Mouse (Mus musculus) myocyte (in vitro differentiated cells): Measurements from ENCODE around the gene Slc36a1. TPM values are rescaled to one million over a fixed set of nuclear protein-coding genes. Genes with fewer than 3 reads are reported as not detected.

Experiments
- H3K27me3 ChIP-seq: one replicate; pipeline ENCODE4 v1.6.1; 2011; ENCODE audit not compliant: control insufficient read depth, insufficient read depth, insufficient read length
- H3K36me3 ChIP-seq: one replicate; pipeline ENCODE4 v1.6.1; 2011; ENCODE audit not compliant: control insufficient read depth, insufficient read depth
- H3K4me2 ChIP-seq: one replicate; pipeline ENCODE4 v1.6.1; 2011; ENCODE audit warnings: low read depth, control low read depth
- H3K4me3 ChIP-seq: one replicate; pipeline ENCODE4 v1.5.1; 2011; ENCODE audit warnings: mild to moderate bottlenecking, control low read depth, moderate library complexity
- H3K79me2 ChIP-seq: one replicate; pipeline ENCODE4 v1.6.1; 2011; ENCODE audit not compliant: control insufficient read depth, insufficient read depth
- H3ac ChIP-seq: one replicate; pipeline ENCODE4 v1.6.1; 2011; ENCODE audit not compliant: control insufficient read depth, insufficient read length
- CEBPB ChIP-seq: IDR thresholded peaks from 2 replicates; pipeline ENCODE4 v1.6.1; 2011; ENCODE audit warnings: mild to moderate bottlenecking, moderate library complexity; ENCODE audit not compliant: poor library complexity, insufficient read depth, severe bottlenecking
- E2F4 ChIP-seq: IDR thresholded peaks from one replicate; pipeline ENCODE4 v1.6.1; 2011; ENCODE audit warnings: mild to moderate bottlenecking, control low read depth, moderate library complexity; ENCODE audit not compliant: insufficient read depth
- MAX ChIP-seq: IDR thresholded peaks from one replicate; pipeline ENCODE4 v1.6.1; 2011; ENCODE audit warnings: low read depth, mild to moderate bottlenecking, control low read depth
- MYOD1 ChIP-seq, 3 experiments: IDR thresholded peaks; one replicate each; pipeline ENCODE4 v1.6.1; 2011; ENCODE audit warnings: control low read depth in 2 of 3, low read depth in 2 of 3, mild to moderate bottlenecking in 2 of 3, moderate library complexity in 1 of 3; ENCODE audit not compliant: insufficient read length in 2 of 3, control insufficient read depth in 1 of 3
- MYOG ChIP-seq, 3 experiments: IDR thresholded peaks; one replicate each; pipeline ENCODE4 v1.6.1; 2011; ENCODE audit warnings: control low read depth in 2 of 3, low read depth in 2 of 3, mild to moderate bottlenecking in 2 of 3; ENCODE audit not compliant: insufficient read length in 2 of 3, control insufficient read depth in 1 of 3, insufficient read depth in 1 of 3
- POLR2A ChIP-seq: IDR thresholded peaks from one replicate; pipeline ENCODE4 v1.6.1; 2011; ENCODE audit warnings: low read depth, mild to moderate bottlenecking, control low read depth, moderate library complexity; ENCODE audit not compliant: insufficient read length
- POLR2AphosphoS2 ChIP-seq: IDR thresholded peaks from one replicate; pipeline ENCODE4 v1.6.1; 2011; ENCODE audit warnings: low read depth, control low read depth; ENCODE audit not compliant: insufficient read length
- REST ChIP-seq: IDR thresholded peaks from one replicate; pipeline ENCODE4 v1.6.1; 2011; ENCODE audit warnings: mild to moderate bottlenecking, control low read depth, moderate library complexity; ENCODE audit not compliant: insufficient read depth, insufficient read length
- SRF ChIP-seq: IDR thresholded peaks from one replicate; pipeline ENCODE4 v1.6.1; 2011; ENCODE audit warnings: low read depth; ENCODE audit not compliant: control insufficient read depth, insufficient read length
- TCF12 ChIP-seq: IDR thresholded peaks from one replicate; pipeline ENCODE4 v1.6.1; 2011; ENCODE audit warnings: mild to moderate bottlenecking, control low read depth; ENCODE audit not compliant: poor library complexity, insufficient read depth, severe bottlenecking
- TCF3 ChIP-seq: IDR thresholded peaks from one replicate; pipeline ENCODE4 v1.6.1; 2011; ENCODE audit warnings: low read depth, control low read depth; ENCODE audit not compliant: insufficient read length
- USF1 ChIP-seq: IDR thresholded peaks from one replicate; pipeline ENCODE4 v1.6.1; 2011; ENCODE audit warnings: low read depth, mild to moderate bottlenecking, control low read depth, moderate library complexity
- polyA plus RNA-seq: library from polyadenylated mRNA; unstranded; fragments of >200 nt; fragmentation: generic; extraction: Trizol; gene quantifications from one replicate; pipeline ENCODE4 v1.2.1, GENCODE M21; 2012; ENCODE audit warnings: missing spikeins

Gene Slc36a1
- 5.3 TPM for polyA plus RNA-seq

- no peaks in the 10 kb centered on the region for H3K79me2 ChIP-seq
- no peaks in the 10 kb centered on the region for H3K36me3 ChIP-seq
- TF ChIP-seq SRF (peak; percentile 10), POLR2AphosphoS2 (peak; percentile 44), REST (no peak), MYOD1 (IDR thresholded peaks at IDR 0.05; ENCODE audit: control insufficient read depth in 1 of 3, insufficient read length in 2 of 3, low read depth in 2 of 3) (no peak), MYOG (IDR thresholded peaks at IDR 0.05; ENCODE audit: control insufficient read depth in 1 of 3, insufficient read depth in 1 of 3, insufficient read length in 2 of 3, low read depth in 2 of 3) (peak in 1 of 3 experiments; percentile 35), USF1 (peak; percentile 99), TCF12 (no peak)
- peak within 1 kb of the TSS; percentile 90 for H3K4me2 ChIP-seq
- H3K4me3 ChIP-seq: peak within 1 kb of the TSS; percentile 43
- no peaks in the 10 kb centered on the region for H3K27me3 ChIP-seq
- peak within 1 kb of the TSS; percentile 15 for H3ac ChIP-seq
Measured at GRCm38 (mm10) chr11:55204159-55204596, at the start of gene Slc36a1. Gene Slc36a1 (plus strand): TSS chr11:55204350.

DNA sequence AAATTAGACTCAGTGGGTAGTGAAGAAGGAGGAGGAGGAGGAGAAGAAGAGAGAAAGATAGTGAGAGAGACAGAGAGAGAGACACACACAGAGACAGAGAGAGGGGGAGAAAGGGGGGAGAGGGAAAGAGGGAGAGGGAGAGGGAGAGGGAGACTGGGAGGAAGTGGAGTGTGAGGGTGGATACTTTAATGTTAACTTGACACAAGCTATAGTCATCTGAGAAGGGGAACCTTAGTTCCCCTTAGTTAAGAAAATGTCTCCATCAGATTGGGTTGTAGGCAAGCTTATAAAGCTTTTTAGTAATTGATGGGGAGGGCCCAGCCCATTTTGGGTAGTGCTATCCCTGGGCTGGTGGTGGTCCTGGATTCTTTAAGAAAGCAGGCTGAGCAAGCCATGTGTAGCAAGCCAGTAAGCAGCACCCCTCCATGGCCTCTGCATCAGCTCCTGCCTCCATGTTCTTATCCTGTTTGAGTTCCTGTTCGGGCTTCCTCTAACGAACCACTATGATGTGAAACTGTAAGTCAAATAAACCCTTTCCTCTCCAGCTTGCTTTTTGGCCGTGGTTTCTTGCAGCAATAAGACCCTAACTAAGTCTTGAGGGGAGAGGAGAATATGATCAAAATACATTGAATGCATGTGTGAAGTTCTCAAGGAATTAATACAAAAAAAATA is 49.6 kb upstream of the Slc36a1 start:
- peaks cover 9% of the 10 kb centered on the region for H3K27me3 ChIP-seq
- no peak for TF ChIP-seq CEBPB
- TF ChIP-seq POLR2A: no peak
- H3ac ChIP-seq: no peak overlapping the region
- no peak overlapping the region for H3K4me2 ChIP-seq
- H3K4me3 ChIP-seq: no peak overlapping the region
- no peaks in the 10 kb centered on the region for H3K79me2 ChIP-seq
- H3K36me3 ChIP-seq: no peaks in the 10 kb centered on the region

DNA sequence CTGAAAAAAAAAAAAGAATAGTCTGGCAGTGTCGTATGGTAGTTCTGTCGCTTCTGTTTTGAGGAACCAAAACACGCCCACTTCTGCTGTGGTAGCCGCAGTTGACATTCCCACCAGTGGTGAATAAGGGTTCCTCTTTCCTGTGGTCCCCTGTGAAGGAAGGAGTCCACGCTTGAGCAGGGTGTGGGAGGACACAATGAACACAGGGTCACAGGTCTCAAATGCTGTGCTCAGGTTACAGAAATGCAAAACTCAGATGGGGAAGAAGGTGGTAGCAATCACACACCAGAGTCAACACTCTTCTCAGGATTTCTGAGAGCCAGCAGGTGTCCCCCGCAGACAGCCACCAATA is 49.1 kb upstream of the Slc36a1 start:
- peaks cover 9% of the 10 kb centered on the region for H3K27me3 ChIP-seq
- H3K4me3 ChIP-seq: no peak overlapping the region
- no peak overlapping the region for H3K4me2 ChIP-seq
- no peak for TF ChIP-seq MAX
- no peak overlapping the region for H3ac ChIP-seq
- H3K79me2 ChIP-seq: no peaks in the 10 kb centered on the region
- no peaks in the 10 kb centered on the region for H3K36me3 ChIP-seq

- H3ac ChIP-seq: no peak overlapping the region
- H3K4me2 ChIP-seq: no peak overlapping the region
- TF ChIP-seq MAX: no peak
- TF ChIP-seq E2F4: no peak
- no peak for TF ChIP-seq POLR2A
- no peak for TF ChIP-seq REST
- TF ChIP-seq MYOD1 (IDR thresholded peaks at IDR 0.05; ENCODE audit: control insufficient read depth in 1 of 3, insufficient read length in 2 of 3, low read depth in 2 of 3): no peak
- no peak for TF ChIP-seq MYOG (IDR thresholded peaks at IDR 0.05; ENCODE audit: control insufficient read depth in 1 of 3, insufficient read depth in 1 of 3, insufficient read length in 2 of 3, low read depth in 2 of 3)
- TF ChIP-seq SRF: no peak
- no peak for TF ChIP-seq TCF3
- TF ChIP-seq CEBPB: no peak
- no peak for TF ChIP-seq TCF12
- TF ChIP-seq POLR2AphosphoS2: no peak
- no peak for TF ChIP-seq USF1
- no peaks in the 10 kb centered on the region for H3K36me3 ChIP-seq
- no peaks in the 10 kb centered on the region for H3K79me2 ChIP-seq
- peaks cover 20% of the 10 kb centered on the region for H3K27me3 ChIP-seq
- H3K4me3 ChIP-seq: no peak overlapping the region
Measured at GRCm38 (mm10) chr11:55158785-55159359, 45.3 kb upstream of the Slc36a1 start.

DNA sequence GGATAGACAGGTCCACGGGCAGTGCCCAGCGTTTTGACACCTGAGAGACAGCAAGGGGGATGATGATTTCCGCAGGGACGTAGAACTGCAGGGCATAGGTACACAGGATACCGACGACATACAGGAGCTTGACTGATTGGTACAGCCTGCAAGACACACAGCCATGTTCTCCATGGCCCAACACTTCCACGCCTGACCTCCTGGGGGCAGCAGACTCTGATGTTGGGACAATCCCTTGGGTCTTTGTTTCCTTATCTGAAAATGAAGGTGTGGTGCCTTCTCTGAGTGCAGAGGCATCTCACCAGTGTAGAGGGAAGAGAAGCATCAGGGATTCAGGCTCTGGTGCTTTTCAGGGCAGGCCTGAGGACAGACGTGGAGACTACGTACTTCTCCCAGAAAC is 41.5 kb upstream of the Slc36a1 start:
- Histone ChIP-seq H3K27me3 (peaks cover 26% of the 10 kb centered on the region), H3K36me3 (no peaks in the 10 kb centered on the region), H3ac (no peak overlapping the region), H3K79me2 (no peaks in the 10 kb centered on the region), H3K4me2 (no peak overlapping the region), H3K4me3 (no peak overlapping the region)
- TF ChIP-seq TCF12 (no peak), MAX (no peak), SRF (no peak), CEBPB (no peak), E2F4 (no peak), MYOG (IDR thresholded peaks at IDR 0.05; ENCODE audit: control insufficient read depth in 1 of 3, insufficient read depth in 1 of 3, insufficient read length in 2 of 3, low read depth in 2 of 3) (no peak), POLR2A (no peak)
